Mouse (Mus musculus) adrenal gland, postnatal 36 days (tissue): ENCODE results near the gene Spns3. TPM values are rescaled to one million over a fixed set of nuclear protein-coding genes. Genes with fewer than 3 reads are reported as not detected.

Source experiments
- DNase-seq, 2 experiments: peaks; one replicate each; pipeline ENCODE4 v3.0.0; 2021; ENCODE audit warnings: mixed read lengths in 1 of 2
- total RNA-seq, 2 experiments: library from RNA; stranded (reverse); gene quantifications; 2 replicates each; pipeline ENCODE4 v1.2.3; 2021

Gene Spns3
- total RNA-seq, 2 experiments from 2014 or later, result 0.13 to 0.23 TPM

GRCm38 (mm10) chr11:72453105-72453953 is 97.0 kb downstream of the Spns3 start:
- no peak for DNase-seq

DNA sequence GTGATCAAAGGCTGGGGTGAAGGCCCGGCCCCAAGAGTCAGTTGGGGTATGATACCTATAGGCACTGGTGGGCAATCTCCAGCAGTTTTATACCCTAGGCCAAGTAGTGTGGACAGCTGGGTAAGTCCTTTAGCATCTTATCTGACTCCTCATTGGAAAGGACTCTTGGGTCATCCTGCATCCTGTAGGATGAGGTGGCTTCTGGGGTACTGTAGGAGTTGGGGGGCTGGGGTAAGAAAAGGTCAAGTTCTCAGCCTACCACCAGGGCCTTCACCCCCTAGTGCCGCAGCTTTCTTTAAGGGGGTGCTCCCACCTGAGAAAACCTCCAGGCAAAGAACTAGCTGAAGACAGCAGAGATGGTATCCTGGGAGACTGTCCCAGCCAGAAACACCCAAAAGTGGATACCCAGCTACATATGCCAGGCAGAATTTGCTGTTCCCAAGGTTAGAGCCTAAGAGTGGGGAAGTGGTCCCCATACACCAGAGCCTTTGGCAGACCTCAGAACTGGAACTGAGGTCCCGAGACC is 98.1 kb downstream of the Spns3 start:
- DNase-seq, result no peak

- DNase-seq, result no peak
Observed at GRCm38 (mm10) chr11:72447475-72447874, 102.8 kb downstream of the Spns3 start.

GRCm38 (mm10) chr11:72446311-72447105 is 103.8 kb downstream of the Spns3 start:
- peak; percentile 44 to 59 for DNase-seq

Other genes with a start within 250 kb of the Spns3 start
- 10 to 100 TPM; 30.0 to 33.3 TPM for gene Xaf1, start 248.9 kb downstream of the Spns3 start, total RNA-seq
- gene Fbxo39, start 236.1 kb downstream of the Spns3 start, total RNA-seq, result not detected
- gene Tekt1, start 188.1 kb downstream of the Spns3 start, total RNA-seq, result under 1 TPM; 0.26 to 0.40 TPM
- 1 to 10 TPM; 1.7 to 2.4 TPM for gene Smtnl2, start 138.8 kb downstream of the Spns3 start, total RNA-seq
- 1 to 10 TPM in 1 of 2 experiments, under 1 TPM in 1; 0.79 to 5.3 TPM for gene Ggt6, start 115.0 kb downstream of the Spns3 start, total RNA-seq
- gene Mybbp1a, start 109.2 kb downstream of the Spns3 start, total RNA-seq, result 100 to 1,000 TPM in 1 of 2 experiments, 10 to 100 TPM in 1; 86.3 to 101 TPM
- gene Spns2, start 60.6 kb downstream of the Spns3 start, total RNA-seq, result 1 to 10 TPM; 2.2 to 3.4 TPM
- 10 to 100 TPM; 42.6 to 48.7 TPM for gene Ube2g1, start 56.8 kb upstream of the Spns3 start, total RNA-seq
- gene Ankfy1, start 139.5 kb upstream of the Spns3 start, total RNA-seq, result 10 to 100 TPM; 41.4 to 43.7 TPM
- gene Cyb5d2, start 245.6 kb upstream of the Spns3 start, total RNA-seq, result 10 to 100 TPM; 18.1 to 25.2 TPM
- gene Zzef1, start 245.7 kb upstream of the Spns3 start, total RNA-seq, result 10 to 100 TPM; 35.8 to 37.7 TPM